Mouse (Mus musculus): ENCODE measurements around the gene Dcdc2b.

The Dcdc2b gene

DNA sequence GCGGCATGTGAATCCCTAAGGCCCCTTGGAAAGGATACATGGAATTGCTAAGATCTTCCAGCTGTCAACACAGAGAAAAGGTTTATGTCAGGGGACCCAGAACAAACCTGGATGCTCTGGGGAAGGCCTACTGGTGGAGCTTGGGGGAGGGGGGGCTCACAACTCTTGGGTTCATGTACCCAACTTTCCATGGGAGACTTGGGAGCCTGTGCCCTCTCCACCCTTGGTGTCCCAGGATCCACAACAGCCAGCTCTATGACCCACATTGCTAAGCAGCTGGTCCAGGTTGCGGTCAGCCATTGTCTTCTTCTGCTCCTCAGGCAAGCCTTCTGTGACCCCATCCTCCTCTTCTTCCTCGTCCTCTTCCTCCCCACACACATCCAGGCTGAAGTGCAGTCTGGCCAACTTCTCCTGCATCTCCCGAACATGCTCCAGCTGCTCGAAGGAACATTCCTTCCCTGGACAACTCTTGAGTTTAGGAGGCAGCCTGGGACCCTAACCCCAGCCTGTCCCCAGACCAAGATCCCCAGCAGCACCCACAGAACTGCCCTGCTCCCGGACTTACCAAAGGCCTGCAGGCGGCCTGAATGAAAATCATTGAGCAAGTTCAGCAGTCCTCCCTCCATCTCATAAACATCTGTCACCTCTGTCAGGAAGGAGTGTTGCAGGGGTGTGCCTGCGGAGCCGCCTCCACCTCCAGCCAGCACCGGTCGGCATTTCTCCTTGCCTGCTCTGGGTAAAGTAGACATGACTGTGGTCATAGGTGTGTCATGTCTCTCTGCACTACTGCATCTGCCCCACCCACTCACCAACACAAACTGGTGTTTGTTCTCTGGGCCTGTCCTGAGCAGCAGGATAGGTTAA is 6.6 kb upstream of the Dcdc2b start:
- no peak for DNase-seq

GRCm38 (mm10) chr4:129618786-129619691 is 5.0 kb upstream of the Dcdc2b start, which contains the start of gene Iqcc:
Gene Iqcc (minus strand): TSS chr4:129619099.
- DNase-seq, result peak; percentile 93

GRCm38 (mm10) chr4:129618031-129618430 is 4.0 kb upstream of the Dcdc2b start:
- DNase-seq, result no peak

- no peak for DNase-seq
Measured at GRCm38 (mm10) chr4:129617121-129617641, 3.1 kb upstream of the Dcdc2b start.

DNA sequence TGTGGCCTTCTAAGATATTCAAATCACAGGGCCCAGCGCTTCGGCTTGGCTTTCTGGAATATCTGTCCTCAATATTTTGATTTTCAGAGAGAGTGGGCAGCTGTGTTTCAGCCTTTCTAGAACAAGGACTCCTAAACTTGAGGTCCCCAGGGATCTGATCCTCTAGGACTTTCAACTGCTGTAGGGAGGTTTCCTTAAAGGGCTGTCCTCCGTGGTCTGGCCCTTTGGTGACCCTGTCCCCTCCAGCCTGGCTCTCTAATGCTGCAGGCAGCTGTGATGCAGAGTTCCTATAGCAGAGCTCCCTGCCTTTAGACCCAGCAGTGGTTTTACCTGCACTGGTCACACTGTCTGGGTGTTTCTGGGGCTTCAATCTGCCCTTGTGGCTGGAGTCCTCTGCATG is 2.6 kb upstream of the Dcdc2b start:
- DNase-seq, result no peak

DNA sequence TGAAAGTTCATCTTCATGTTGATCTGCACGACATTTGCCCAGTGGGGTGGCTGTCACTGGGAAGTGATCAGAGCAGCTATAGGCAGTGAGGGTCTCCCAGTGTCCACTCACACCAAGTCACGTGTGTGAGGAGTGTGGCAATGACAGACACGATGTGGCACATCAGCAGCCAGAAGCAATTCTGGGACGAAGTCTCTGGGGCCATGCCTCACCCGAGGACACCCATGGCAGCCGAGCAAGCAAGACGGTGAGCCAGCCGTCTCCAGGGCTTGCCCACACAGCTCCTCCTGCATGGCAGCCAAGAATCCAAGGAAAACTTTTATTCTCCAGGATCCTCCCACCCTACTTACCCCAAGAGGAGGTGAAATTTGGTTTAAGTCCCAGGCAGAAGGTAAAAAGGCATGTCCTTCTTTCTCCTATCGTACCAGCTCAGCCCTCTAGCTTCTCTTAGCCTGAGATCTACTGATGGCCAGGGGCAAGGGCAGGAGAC is 1.8 kb upstream of the Dcdc2b start:
- no peak for DNase-seq

DNA sequence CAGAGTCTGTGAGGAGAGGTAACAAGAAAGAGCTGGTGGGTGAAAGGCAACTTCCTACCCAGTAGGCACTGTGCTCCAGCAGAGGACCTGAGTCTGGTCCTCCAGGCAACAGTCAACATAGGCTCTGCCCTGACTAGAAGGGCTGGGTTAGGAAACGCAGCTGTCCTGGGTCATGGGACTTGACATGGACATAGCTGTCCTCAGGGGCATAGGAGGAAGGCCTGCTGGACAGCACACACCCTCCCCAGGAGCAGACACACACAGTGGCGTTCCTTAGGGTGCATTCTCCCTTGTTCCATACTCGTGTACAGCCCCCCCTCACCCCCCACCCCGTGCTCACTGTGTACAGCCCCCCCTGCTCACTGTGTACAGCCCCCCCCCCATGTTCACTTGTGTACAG is 3.6 kb downstream of the Dcdc2b start:
- DNase-seq, result no peak

DNA sequence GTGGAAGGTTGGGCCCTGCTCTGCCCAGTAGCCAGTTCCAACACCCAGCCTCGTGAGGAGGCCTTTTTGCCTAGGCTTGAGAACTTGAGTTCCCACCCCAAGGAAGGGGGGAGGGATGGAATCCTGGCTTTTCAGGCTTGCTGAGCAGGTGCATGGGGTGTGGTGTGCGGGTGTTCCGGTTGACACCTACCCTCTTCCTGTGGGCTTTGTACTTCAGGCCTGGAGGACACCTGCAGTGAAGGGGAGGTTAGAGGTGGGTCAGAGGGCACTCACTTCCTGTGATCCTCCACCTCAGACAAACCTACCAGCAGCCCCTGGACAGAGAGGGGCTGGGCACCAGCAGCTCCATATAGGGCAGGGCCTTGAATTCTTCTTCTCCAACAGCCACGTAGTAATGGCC is 4.0 kb downstream of the Dcdc2b start:
- no peak for DNase-seq

DNA sequence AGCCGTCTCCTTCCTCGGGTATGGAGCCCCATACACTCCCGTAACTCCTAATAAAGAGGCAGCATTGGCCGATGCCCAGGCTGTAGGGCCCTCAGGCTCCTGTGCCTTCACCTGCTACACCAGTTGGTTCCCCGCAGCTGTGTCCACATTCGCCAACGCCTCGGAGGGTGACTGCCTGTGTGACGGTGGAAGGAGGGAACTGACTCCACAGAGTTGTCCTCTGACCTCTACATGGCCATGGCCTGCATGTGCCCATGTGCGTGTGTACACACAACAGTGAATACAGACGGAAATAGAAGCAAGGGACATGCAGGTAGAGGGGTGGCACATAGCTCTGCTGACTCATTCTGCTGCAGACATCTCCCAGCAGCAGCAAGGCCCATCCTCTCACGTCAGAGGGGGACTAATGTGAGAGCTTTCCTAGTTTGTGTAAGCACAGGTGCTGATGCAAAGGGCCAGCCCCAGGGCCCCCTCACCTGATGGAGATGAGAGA is 4.9 kb downstream of the Dcdc2b start:
- no peak for DNase-seq

GRCm38 (mm10) chr4:129608426-129609025 is 5.5 kb downstream of the Dcdc2b start:
- peak; percentile 79 for DNase-seq

- peak; percentile 79 for DNase-seq
Measured at GRCm38 (mm10) chr4:129600233-129601158, 13.6 kb downstream of the Dcdc2b start, which contains the start of the genes Eif3i and Tmem234. Gene Eif3i (minus strand): TSS chr4:129600648. Gene Tmem234 (plus strand): TSS chr4:129600668.

DNA sequence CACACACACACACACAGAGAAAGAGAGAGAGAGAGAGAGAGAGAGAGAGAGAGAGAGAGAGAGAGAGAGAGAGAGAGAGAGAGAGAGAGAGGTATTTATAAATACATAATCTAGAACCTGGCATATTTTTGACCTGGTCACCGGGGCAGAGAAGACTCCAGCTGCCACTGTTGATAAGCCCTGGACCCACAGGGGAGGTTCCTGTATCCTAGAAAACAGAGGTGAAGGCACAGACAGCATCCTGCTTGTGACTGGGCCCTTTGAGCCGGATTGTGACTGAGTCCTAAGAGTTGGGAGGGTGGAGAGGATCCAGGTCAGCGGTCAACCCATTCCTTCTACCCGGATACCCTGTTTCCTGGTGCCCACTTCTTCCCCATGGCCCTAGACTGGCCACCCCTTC is 25.2 kb downstream of the Dcdc2b start:
- DNase-seq, result no peak

- no peak for DNase-seq
Measured at GRCm38 (mm10) chr4:129586943-129587342, 27.1 kb downstream of the Dcdc2b start.

- DNase-seq, result no peak
Measured at GRCm38 (mm10) chr4:129585773-129586172, 28.3 kb downstream of the Dcdc2b start.

GRCm38 (mm10) chr4:129584884-129585608 is 29.0 kb downstream of the Dcdc2b start:
- peak; percentile 77 for DNase-seq

GRCm38 (mm10) chr4:129584370-129584769 is 29.7 kb downstream of the Dcdc2b start:
- no peak for DNase-seq

- DNase-seq, result no peak
Measured at GRCm38 (mm10) chr4:129582251-129582650, 31.8 kb downstream of the Dcdc2b start.

DNA sequence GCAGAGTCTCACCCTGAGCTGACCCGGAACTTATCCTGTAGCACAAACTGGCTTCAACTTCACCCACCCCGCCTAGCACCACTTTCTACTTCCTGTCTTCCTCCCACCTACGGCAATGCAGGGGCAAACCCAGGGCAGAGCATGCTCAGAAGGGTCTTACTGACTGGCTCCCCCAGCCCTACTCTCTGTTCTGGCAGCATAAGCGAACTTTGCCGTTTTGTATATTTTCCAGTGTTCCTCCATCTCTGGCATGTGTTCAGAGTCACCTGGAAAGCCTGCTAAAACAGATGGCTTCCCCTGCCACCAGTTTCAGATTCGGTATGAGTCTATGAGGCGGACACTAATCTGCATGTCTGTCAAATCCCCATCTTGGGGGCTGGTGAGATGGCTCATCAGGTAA is 33.7 kb downstream of the Dcdc2b start:
- no peak for DNase-seq

- DNase-seq, result no peak
Measured at GRCm38 (mm10) chr4:129578466-129578865, 35.6 kb downstream of the Dcdc2b start, which contains the start of gene Fam167b. Gene Fam167b (minus strand): TSS chr4:129578549.

DNA sequence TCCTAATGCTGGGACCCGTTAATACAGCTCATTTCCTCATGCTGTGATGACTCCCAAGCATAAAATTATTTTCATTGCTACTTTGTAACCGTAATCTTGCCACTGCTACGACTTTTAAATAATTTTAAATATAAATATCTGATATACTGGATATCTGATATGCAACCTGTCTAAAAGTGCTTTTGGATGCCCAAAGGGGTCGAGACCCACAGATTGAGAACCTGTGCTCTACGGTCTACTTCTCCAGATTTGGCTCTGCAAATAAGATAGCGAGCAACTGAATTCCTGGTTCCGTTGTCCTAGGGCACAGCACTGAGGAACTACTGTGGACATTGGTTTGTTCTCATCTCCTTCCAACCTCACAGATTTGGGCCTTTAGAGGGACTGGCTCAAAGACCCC is 36.4 kb downstream of the Dcdc2b start:
- DNase-seq, result no peak

All from right cerebral cortex, postnatal 4 days (tissue).